Mouse (Mus musculus): Measurements from ENCODE around the gene Clcc1. TPM values are rescaled to one million over a fixed set of nuclear protein-coding genes. Genes with fewer than 3 reads are reported as not detected.

Clcc1 gene
- polyA plus RNA-seq, 1 experiment from 2014 or later = 66.3 TPM

Other genes starting within 250 kb of the Clcc1 start
- 45.3 and 56.9 TPM in 2 replicates for gene Celsr2, start 238.4 kb upstream of the Clcc1 start, polyA plus RNA-seq (2015; fragmentation: Nextera tagmentation; extraction: Ambion mirVana)
- gene Sars, start 208.7 kb upstream of the Clcc1 start, polyA plus RNA-seq (2015; fragmentation: Nextera tagmentation; extraction: Ambion mirVana) = 196 and 205 TPM in 2 replicates
- gene 1700013F07Rik, start 119.8 kb upstream of the Clcc1 start, polyA plus RNA-seq (2015; fragmentation: Nextera tagmentation; extraction: Ambion mirVana) = 0.92 and 1.1 TPM in 2 replicates
- gene 5330417C22Rik, start 117.4 kb upstream of the Clcc1 start, polyA plus RNA-seq (2015; fragmentation: Nextera tagmentation; extraction: Ambion mirVana) = 4.3 and 6.4 TPM in 2 replicates
- gene Tmem167b, start 91.4 kb upstream of the Clcc1 start, polyA plus RNA-seq (2015; fragmentation: Nextera tagmentation; extraction: Ambion mirVana) = 59.5 and 61.9 TPM in 2 replicates
- 57.7 and 58.4 TPM in 2 replicates for gene Taf13, start 82.2 kb upstream of the Clcc1 start, polyA plus RNA-seq (2015; fragmentation: Nextera tagmentation; extraction: Ambion mirVana)
- gene Wdr47, start 62.6 kb upstream of the Clcc1 start, polyA plus RNA-seq (2015; fragmentation: Nextera tagmentation; extraction: Ambion mirVana) = 70.8 and 72.9 TPM in 2 replicates
- 64.6 and 69.6 TPM in 2 replicates for gene Gpsm2, start 68.4 kb downstream of the Clcc1 start, polyA plus RNA-seq (2015; fragmentation: Nextera tagmentation; extraction: Ambion mirVana)
- gene Aknad1, start 85.7 kb downstream of the Clcc1 start, polyA plus RNA-seq (2015; fragmentation: Nextera tagmentation; extraction: Ambion mirVana) = not detected in 2 replicates
- 16.0 and 17.1 TPM in 2 replicates for gene Stxbp3, start 186.6 kb downstream of the Clcc1 start, polyA plus RNA-seq (2015; fragmentation: Nextera tagmentation; extraction: Ambion mirVana)
- not detected in 2 replicates for gene Fndc7, start 236.1 kb downstream of the Clcc1 start, polyA plus RNA-seq (2015; fragmentation: Nextera tagmentation; extraction: Ambion mirVana)